Mouse (Mus musculus): Measurements from ENCODE around the gene Epn3.

Epn3 gene

GRCm38 (mm10) chr11:94495415-94495814 lies 4.4 kb downstream of the Epn3 start:
- DNase-seq (ENCODE audit: low read depth): no peak

- DNase-seq (ENCODE audit: low read depth): no peak
These were observed 8.1 kb downstream of the Epn3 start for GRCm38 (mm10) chr11:94491749-94492099.

GRCm38 (mm10) chr11:94491035-94491748 lies 8.6 kb downstream of the Epn3 start:
- DNase-seq (ENCODE audit: low read depth): peak; percentile 25

- DNase-seq (ENCODE audit: low read depth): no peak
These were observed 10.0 kb downstream of the Epn3 start for GRCm38 (mm10) chr11:94489745-94490144.

GRCm38 (mm10) chr11:94488767-94489533 lies 10.8 kb downstream of the Epn3 start:
- no peak for DNase-seq (ENCODE audit: low read depth)

- peak; percentile 81 for DNase-seq (ENCODE audit: low read depth)
These were observed 13.8 kb downstream of the Epn3 start, which contains the start of gene Spata20 for GRCm38 (mm10) chr11:94486001-94486400. Gene Spata20, minus strand, starts transcription at chr11:94486179.

- no peak for DNase-seq (ENCODE audit: low read depth)
These were observed 14.6 kb downstream of the Epn3 start for GRCm38 (mm10) chr11:94485223-94485622.

- no peak for DNase-seq (ENCODE audit: low read depth)
These were observed 15.1 kb downstream of the Epn3 start for GRCm38 (mm10) chr11:94484636-94485035.

GRCm38 (mm10) chr11:94483921-94484320 lies 15.9 kb downstream of the Epn3 start:
- no peak for DNase-seq (ENCODE audit: low read depth)

- DNase-seq (ENCODE audit: low read depth): no peak
These were observed 16.3 kb downstream of the Epn3 start for GRCm38 (mm10) chr11:94483436-94483835.

GRCm38 (mm10) chr11:94482738-94483137 lies 17.0 kb downstream of the Epn3 start:
- DNase-seq (ENCODE audit: low read depth): no peak

GRCm38 (mm10) chr11:94481963-94482362 lies 17.8 kb downstream of the Epn3 start:
- DNase-seq (ENCODE audit: low read depth): no peak

- no peak for DNase-seq (ENCODE audit: low read depth)
These were observed 19.4 kb downstream of the Epn3 start for GRCm38 (mm10) chr11:94480382-94480781.

- DNase-seq (ENCODE audit: low read depth): no peak
These were observed 22.1 kb downstream of the Epn3 start for GRCm38 (mm10) chr11:94477651-94478050.

- DNase-seq (ENCODE audit: low read depth): peak; percentile 27
These were observed 24.1 kb downstream of the Epn3 start for GRCm38 (mm10) chr11:94475722-94476121.

GRCm38 (mm10) chr11:94474544-94474910 lies 25.2 kb downstream of the Epn3 start:
- DNase-seq (ENCODE audit: low read depth): no peak

GRCm38 (mm10) chr11:94473707-94474543 lies 25.8 kb downstream of the Epn3 start, which contains the start of gene Cacna1g:
Gene Cacna1g, minus strand, starts transcription at chr11:94474198.
- peak; percentile 84 for DNase-seq (ENCODE audit: low read depth)

GRCm38 (mm10) chr11:94472916-94473706 lies 26.7 kb downstream of the Epn3 start:
- no peak for DNase-seq (ENCODE audit: low read depth)

- peak; percentile 64 for DNase-seq (ENCODE audit: low read depth)
These were observed 27.2 kb downstream of the Epn3 start for GRCm38 (mm10) chr11:94472585-94472915.

GRCm38 (mm10) chr11:94471740-94472584 lies 27.8 kb downstream of the Epn3 start:
- peak; percentile 36 for DNase-seq (ENCODE audit: low read depth)

- DNase-seq (ENCODE audit: low read depth): no peak
These were observed 29.4 kb downstream of the Epn3 start for GRCm38 (mm10) chr11:94470391-94470790.
